Mouse (Mus musculus) embryonic facial prominence, embryonic 13.5 days (tissue): ENCODE data around the gene Krtap4-16. TPM values are rescaled to one million over a fixed set of nuclear protein-coding genes. Genes with fewer than 3 reads are reported as not detected.
"Not testable (repeated sequence)": the region's sequence is repeated elsewhere in the genome, so short reads cannot be mapped to it uniquely, and the experiment has no call there.

ENCODE experiments used
- ATAC-seq: fragments of 200-750 bp; cut with Nextera tagmentation; 2 replicates; pipeline ENCODE4 v1.8.0; 2017; ENCODE audit warnings: low read depth; ENCODE audit not compliant: insufficient number of reproducible peaks, insufficient read depth, low FRiP score, low TSS enrichment
- H3K27ac ChIP-seq: fragments of 300-500 bp; sonication (generic); 2 replicates; pipeline ENCODE4 v1.5.1; 2015; ENCODE audit warnings: moderate library complexity, mild to moderate bottlenecking, inconsistent platforms
- H3K27me3 ChIP-seq: fragments of 300-500 bp; sonication (generic); 2 replicates; pipeline ENCODE4 v1.6.1; 2015; ENCODE audit warnings: mild to moderate bottlenecking, inconsistent platforms
- H3K36me3 ChIP-seq: fragments of 300-500 bp; sonication (generic); 2 replicates; pipeline ENCODE4 v1.6.1; 2015; ENCODE audit warnings: mild to moderate bottlenecking, inconsistent platforms
- H3K4me1 ChIP-seq: fragments of 300-500 bp; sonication (generic); 2 replicates; pipeline ENCODE4 v1.6.1; 2015; ENCODE audit warnings: inconsistent platforms
- H3K4me2 ChIP-seq: fragments of 300-500 bp; sonication (generic); 2 replicates; pipeline ENCODE4 v1.6.1; 2015; ENCODE audit warnings: moderate library complexity, mild to moderate bottlenecking, inconsistent platforms
- H3K4me3 ChIP-seq: fragments of 300-500 bp; sonication (generic); 2 replicates; pipeline ENCODE4 v1.5.1; 2015; ENCODE audit warnings: mild to moderate bottlenecking, inconsistent platforms
- H3K9ac ChIP-seq: fragments of 300-500 bp; sonication (generic); 2 replicates; pipeline ENCODE4 v1.6.1; 2015; ENCODE audit warnings: mild to moderate bottlenecking, inconsistent platforms
- H3K9me3 ChIP-seq: fragments of 300-500 bp; sonication (generic); 2 replicates; pipeline ENCODE4 v1.6.1; 2016; ENCODE audit warnings: inconsistent platforms
- WGBS: fragments of 180-500 bp; shearing (Covaris S2); methylation state at CpG from one replicate; pipeline ENCODE4 v1.1.7; 2015; ENCODE audit warnings: mixed read lengths; 5-methylcytosine and 5-hydroxymethylcytosine counted together
- polyA plus RNA-seq: library from polyadenylated mRNA; unstranded; fragments of >200 nt; fragmentation: Nextera tagmentation; extraction: Ambion mirVana; gene quantifications from 2 replicates; pipeline ENCODE4 v1.2.1, GENCODE M21; 2015

Krtap4-16 gene
- polyA plus RNA-seq, 1 experiment from 2014 or later: not detected

DNA sequence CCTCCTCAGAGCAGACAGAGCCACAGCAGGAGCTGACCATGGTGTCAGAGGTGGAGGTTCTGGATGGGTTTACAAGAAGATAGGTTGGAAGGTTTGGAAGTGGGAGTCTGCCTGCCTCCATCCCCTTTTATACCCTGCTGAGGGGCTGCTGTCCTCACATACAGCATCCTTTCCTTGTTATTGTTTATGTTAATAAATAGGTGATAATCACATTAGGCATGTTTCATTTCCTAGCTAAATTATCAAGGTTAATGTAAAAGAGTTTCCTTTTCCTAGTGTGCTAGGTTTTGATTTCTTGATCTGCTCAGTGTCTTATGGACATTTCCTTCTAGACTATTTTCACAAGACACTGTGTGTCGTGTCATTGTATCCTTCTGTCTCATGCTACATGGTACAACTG is 47.1 kb downstream of the Krtap4-16 start, which contains the start of gene Gm11554:
Gene Gm11554 (minus strand): TSS at position 101 of the 400 bp plus-strand sequence.
- not testable (repeated sequence) for ATAC-seq, H3K4me1 ChIP-seq, H3K36me3 ChIP-seq, H3K4me2 ChIP-seq, H3K9me3 ChIP-seq, H3K27ac ChIP-seq, H3K27me3 ChIP-seq, H3K9ac ChIP-seq, H3K4me3 ChIP-seq
- no CpG with 5 or more reads among the region's 1 CpGs for WGBS

Other genes with a start within 250 kb of the Krtap4-16 start
- not detected in 2 replicates for gene Gm11938, start 248.3 kb downstream of the Krtap4-16 start, polyA plus RNA-seq
- not detected in 2 replicates for gene Gm11937, start 241.4 kb downstream of the Krtap4-16 start, polyA plus RNA-seq
- gene Krtap2-4, start 236.8 kb downstream of the Krtap4-16 start, polyA plus RNA-seq: not detected in 2 replicates
- gene Gm11562, start 231.2 kb downstream of the Krtap4-16 start, polyA plus RNA-seq: not detected in 2 replicates
- gene Krtap4-1, start 223.4 kb downstream of the Krtap4-16 start, polyA plus RNA-seq: not detected in 2 replicates
- not detected in 2 replicates for gene Krtap4-2, start 216.5 kb downstream of the Krtap4-16 start, polyA plus RNA-seq
- gene Krtap4-7, start 207.5 kb downstream of the Krtap4-16 start, polyA plus RNA-seq: not detected in 2 replicates
- not detected in 2 replicates for gene Gm11555, start 201.4 kb downstream of the Krtap4-16 start, polyA plus RNA-seq
- not detected in 2 replicates for gene Gm11563, start 192.6 kb downstream of the Krtap4-16 start, polyA plus RNA-seq
- gene Krtap4-6, start 185.6 kb downstream of the Krtap4-16 start, polyA plus RNA-seq: not detected in 2 replicates
- not detected in 2 replicates for gene Gm14190, start 160.9 kb downstream of the Krtap4-16 start, polyA plus RNA-seq
- not detected in 2 replicates for gene Gm14180, start 117.3 kb downstream of the Krtap4-16 start, polyA plus RNA-seq
- gene Gm11595, start 78.7 kb downstream of the Krtap4-16 start, polyA plus RNA-seq: not detected in 2 replicates
- gene Krtap4-8, start 70.9 kb downstream of the Krtap4-16 start, polyA plus RNA-seq: not detected in 2 replicates
- gene Krtap4-9, start 66.4 kb downstream of the Krtap4-16 start, polyA plus RNA-seq: not detected in 2 replicates
- gene Gm11596, start 58.1 kb downstream of the Krtap4-16 start, polyA plus RNA-seq: not detected in 2 replicates
- not detected in 2 replicates for gene Gm11569, start 52.7 kb downstream of the Krtap4-16 start, polyA plus RNA-seq
- not detected in 2 replicates for gene Gm11554, start 47.2 kb downstream of the Krtap4-16 start, polyA plus RNA-seq
- gene Krtap4-13, start 41.7 kb downstream of the Krtap4-16 start, polyA plus RNA-seq: not detected in 2 replicates
- gene Gm11564, start 35.9 kb downstream of the Krtap4-16 start, polyA plus RNA-seq: not detected in 2 replicates
- not detected in 2 replicates for gene 2300003K06Rik, start 13.5 kb downstream of the Krtap4-16 start, polyA plus RNA-seq
- not detected in 2 replicates for gene Gm11568, start 6.3 kb upstream of the Krtap4-16 start, polyA plus RNA-seq
- not detected in 2 replicates for gene Gm11559, start 12.9 kb upstream of the Krtap4-16 start, polyA plus RNA-seq
- not detected in 2 replicates for gene Krtap9-1, start 21.8 kb upstream of the Krtap4-16 start, polyA plus RNA-seq
- not detected in 2 replicates for gene Gm11567, start 27.6 kb upstream of the Krtap4-16 start, polyA plus RNA-seq
- gene Krtap31-1, start 56.3 kb upstream of the Krtap4-16 start, polyA plus RNA-seq: not detected in 2 replicates
- gene Gm11565, start 63.1 kb upstream of the Krtap4-16 start, polyA plus RNA-seq: not detected in 2 replicates
- not detected in 2 replicates for gene Krtap31-2, start 84.7 kb upstream of the Krtap4-16 start, polyA plus RNA-seq
- not detected in 2 replicates for gene Krtap9-5, start 96.9 kb upstream of the Krtap4-16 start, polyA plus RNA-seq
- gene Krtap29-1, start 127.4 kb upstream of the Krtap4-16 start, polyA plus RNA-seq: not detected in 2 replicates
- not detected in 2 replicates for gene Krtap16-1, start 135.0 kb upstream of the Krtap4-16 start, polyA plus RNA-seq
- 0.48 TPM in 2 replicates for gene Krtap17-1, start 142.4 kb upstream of the Krtap4-16 start, polyA plus RNA-seq
- not detected in 2 replicates for gene Krt33a, start 164.6 kb upstream of the Krtap4-16 start, polyA plus RNA-seq
- gene Krt33b, start 178.3 kb upstream of the Krtap4-16 start, polyA plus RNA-seq: not detected in 2 replicates
- gene Krt34, start 189.9 kb upstream of the Krtap4-16 start, polyA plus RNA-seq: not detected in 2 replicates
- not detected in 2 replicates for gene Krt31, start 198.9 kb upstream of the Krtap4-16 start, polyA plus RNA-seq
- gene Krt32, start 236.6 kb upstream of the Krtap4-16 start, polyA plus RNA-seq: 0.36 and 0.70 TPM in 2 replicates
- gene Krt35, start 244.6 kb upstream of the Krtap4-16 start, polyA plus RNA-seq: 1.5 and 2.4 TPM in 2 replicates